Mouse (Mus musculus) heart, adult 2 months (tissue): ENCODE data around the gene Smndc1.

Experiments used
- CTCF ChIP-seq: fragments of 200-600 bp; IDR thresholded peaks from 2 replicates; pipeline ENCODE4 v1.8.1; 2022; ENCODE audit warnings: antibody characterized with exemption, mild to moderate bottlenecking, moderate library complexity
- POLR2A ChIP-seq: fragments of 200-500 bp; IDR thresholded peaks from 2 replicates; pipeline ENCODE4 v1.6.1; 2011; ENCODE audit warnings: mild to moderate bottlenecking, low read depth, low read length, control low read depth; ENCODE audit not compliant: insufficient read depth

- TF ChIP-seq POLR2A (no peak), CTCF (no peak)
Measured at GRCm38 (mm10) chr19:53407350-53407749, 17.0 kb upstream of the Smndc1 start.
